Mouse (Mus musculus): ENCODE data around the gene Myo1b. TPM values are rescaled to one million over a fixed set of nuclear protein-coding genes. Genes with fewer than 3 reads are reported as not detected.

Myo1b gene
- polyA plus RNA-seq, 1 experiment from 2014 or later: 117 TPM

DNA sequence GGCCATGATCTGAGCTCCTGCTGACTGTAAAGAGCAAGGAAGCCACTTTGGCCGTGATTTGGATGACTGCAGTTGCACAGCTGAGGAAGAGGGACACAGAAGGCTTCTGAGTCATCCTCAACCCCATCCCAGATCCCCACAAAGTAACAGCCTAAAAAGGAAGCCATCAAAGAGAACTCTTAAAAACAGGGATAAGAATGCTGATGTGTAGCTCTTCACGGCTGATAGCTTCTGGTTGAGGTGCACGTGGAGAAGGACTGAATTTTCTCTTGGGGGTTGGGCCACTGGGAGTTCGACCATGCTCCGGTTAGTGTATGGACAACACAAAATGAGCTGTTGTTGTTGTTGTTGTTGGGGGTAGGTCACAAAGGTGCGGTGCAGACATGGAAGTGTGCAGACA, 181.2 kb downstream of the Myo1b start:
- Histone ChIP-seq H3K27me3 (ENCODE audit: insufficient read depth, low read length) (no peaks in the 10 kb centered on the region), H3K36me3 (ENCODE audit: insufficient read depth) (no peaks in the 10 kb centered on the region), H3K4me2 (no peak overlapping the region), H3K9me3 (ENCODE audit: low read depth, low read length) (no peaks in the 10 kb centered on the region; the same call in 1 of the 2 replicates), H3K9ac (no peak overlapping the region), H3K27ac (ENCODE audit: low read depth) (no peak overlapping the region), H3K4me1 (ENCODE audit: insufficient read depth) (no peaks in the 10 kb centered on the region), H3K4me3 (ENCODE audit: low read depth, low read length) (no peak overlapping the region)
- TF ChIP-seq CTCF (IDR thresholded peaks at IDR 0.05; ENCODE audit: low read depth): no peak
- DNase-seq (no peak), ATAC-seq (ENCODE audit: insufficient read depth) (no peak)
- 81% methylated on average over 6 of the region's 6 CpGs for WGBS

DNA sequence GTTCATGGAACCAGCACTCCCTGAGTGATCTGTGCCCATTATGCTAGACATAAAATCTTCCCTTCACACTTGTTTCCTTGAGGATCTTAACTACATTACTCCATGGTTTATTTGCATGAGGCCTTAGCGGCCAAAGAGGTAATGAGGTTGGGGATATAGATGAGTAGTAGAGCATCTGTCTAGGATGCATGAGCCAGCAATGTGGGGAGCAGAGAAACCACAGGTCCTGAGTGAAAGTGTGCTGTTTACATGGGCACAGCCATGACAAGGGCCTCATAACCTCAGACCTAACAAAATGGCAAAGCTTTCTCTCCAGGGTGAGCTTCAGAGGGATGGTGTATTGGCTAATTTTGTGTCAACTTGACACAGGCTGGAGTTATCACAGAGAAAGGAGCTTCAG, 186.5 kb downstream of the Myo1b start:
- Histone ChIP-seq H3K27me3 (ENCODE audit: insufficient read depth, low read length) (no peaks in the 10 kb centered on the region), H3K9me3 (ENCODE audit: low read depth, low read length) (no peaks in the 10 kb centered on the region; the same call in 1 of the 2 replicates), H3K4me2 (no peak overlapping the region), H3K4me1 (ENCODE audit: insufficient read depth) (no peaks in the 10 kb centered on the region), H3K36me3 (ENCODE audit: insufficient read depth) (no peaks in the 10 kb centered on the region), H3K27ac (ENCODE audit: low read depth) (no peak overlapping the region), H3K4me3 (ENCODE audit: low read depth, low read length) (no peak overlapping the region), H3K9ac (no peak overlapping the region)
- DNase-seq (no peak), ATAC-seq (ENCODE audit: insufficient read depth) (no peak)
- WGBS: 83% methylated on average over 1 of the region's 1 CpGs
- no peak for TF ChIP-seq CTCF (IDR thresholded peaks at IDR 0.05; ENCODE audit: low read depth)

- Histone ChIP-seq H3K27me3 (ENCODE audit: insufficient read depth, low read length) (no peaks in the 10 kb centered on the region), H3K4me1 (ENCODE audit: insufficient read depth) (no peaks in the 10 kb centered on the region), H3K36me3 (ENCODE audit: insufficient read depth) (no peaks in the 10 kb centered on the region), H3K27ac (ENCODE audit: low read depth) (no peak overlapping the region), H3K9me3 (ENCODE audit: low read depth, low read length) (no peaks in the 10 kb centered on the region; the same call in 1 of the 2 replicates), H3K9ac (no peak overlapping the region), H3K4me2 (no peak overlapping the region), H3K4me3 (ENCODE audit: low read depth, low read length) (no peak overlapping the region)
- no peak for TF ChIP-seq CTCF (IDR thresholded peaks at IDR 0.05; ENCODE audit: low read depth)
- WGBS: 71% methylated on average over 4 of the region's 4 CpGs
- DNase-seq: no peak
- no peak for ATAC-seq (ENCODE audit: insufficient read depth)
Measured at GRCm38 (mm10) chr1:51728816-51729215, 187.1 kb downstream of the Myo1b start.

DNA sequence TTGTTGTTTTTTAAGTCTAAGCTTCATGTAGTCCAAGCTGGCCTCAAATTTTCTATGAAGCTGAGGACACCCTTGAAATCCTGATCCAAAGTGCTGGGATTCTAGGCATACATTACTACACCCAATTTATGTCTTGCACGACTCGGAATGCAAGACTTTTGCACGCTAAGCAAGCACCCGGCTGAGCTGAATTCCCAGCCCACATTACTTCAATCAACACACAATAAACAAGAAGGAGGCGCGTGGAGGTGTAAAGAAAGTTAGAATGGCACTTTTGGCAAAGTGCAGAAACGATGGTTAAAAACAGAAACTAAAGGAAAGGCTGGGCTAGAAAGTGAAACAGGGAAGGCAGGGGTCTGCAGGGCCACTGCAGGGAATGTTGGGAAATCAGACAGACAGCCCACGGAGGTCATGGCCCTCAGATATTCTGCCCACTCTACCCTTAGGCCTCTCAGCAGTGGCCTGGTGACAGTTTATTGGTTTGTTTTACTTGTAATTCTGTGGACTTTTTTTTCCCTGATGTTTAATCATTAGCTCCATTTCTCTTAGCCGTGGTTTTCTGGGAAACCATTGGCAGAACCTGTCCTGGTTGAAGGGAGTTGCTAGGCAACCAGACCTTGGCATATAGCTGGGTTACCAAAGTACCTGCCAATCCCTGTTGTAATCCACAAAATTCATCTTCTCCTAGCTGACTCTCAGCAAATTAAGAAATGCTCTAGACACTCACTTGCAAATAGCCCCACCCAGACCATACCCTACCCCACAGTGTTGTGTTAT, 195.8 kb downstream of the Myo1b start:
- WGBS: 42% methylated on average over 9 of the region's 9 CpGs
- H3K4me1 ChIP-seq (ENCODE audit: insufficient read depth): no peaks in the 10 kb centered on the region
- peak overlapping the region; percentile 33 for H3K4me2 ChIP-seq
- H3K27ac ChIP-seq (ENCODE audit: low read depth): no peak overlapping the region
- H3K27me3 ChIP-seq (ENCODE audit: insufficient read depth, low read length): no peaks in the 10 kb centered on the region
- ATAC-seq (ENCODE audit: insufficient read depth) (no peak), DNase-seq (peak; percentile 42)
- H3K9me3 ChIP-seq (ENCODE audit: low read depth, low read length): no peaks in the 10 kb centered on the region
- H3K9ac ChIP-seq: no peak overlapping the region
- TF ChIP-seq CTCF (IDR thresholded peaks at IDR 0.05; ENCODE audit: low read depth): no peak
- no peaks in the 10 kb centered on the region for H3K36me3 ChIP-seq (ENCODE audit: insufficient read depth)
- no peak overlapping the region for H3K4me3 ChIP-seq (ENCODE audit: low read depth, low read length)

GRCm38 (mm10) chr1:51710831-51711230, 205.0 kb downstream of the Myo1b start:
- Histone ChIP-seq H3K27ac (ENCODE audit: low read depth) (no peak overlapping the region), H3K9ac (no peak overlapping the region), H3K9me3 (ENCODE audit: low read depth, low read length) (no peaks in the 10 kb centered on the region), H3K27me3 (ENCODE audit: insufficient read depth, low read length) (no peaks in the 10 kb centered on the region), H3K4me3 (ENCODE audit: low read depth, low read length) (no peak overlapping the region), H3K36me3 (ENCODE audit: insufficient read depth) (no peaks in the 10 kb centered on the region), H3K4me1 (ENCODE audit: insufficient read depth) (no peaks in the 10 kb centered on the region), H3K4me2 (no peak overlapping the region)
- ATAC-seq (ENCODE audit: insufficient read depth) (no peak), DNase-seq (no peak)
- no peak for TF ChIP-seq CTCF (IDR thresholded peaks at IDR 0.05; ENCODE audit: low read depth)
- 71% methylated on average over 2 of the region's 2 CpGs for WGBS

GRCm38 (mm10) chr1:51706106-51706505, 209.8 kb downstream of the Myo1b start:
- DNase-seq (no peak), ATAC-seq (ENCODE audit: insufficient read depth) (no peak)
- no peak overlapping the region for H3K27ac ChIP-seq (ENCODE audit: low read depth)
- no peaks in the 10 kb centered on the region for H3K9me3 ChIP-seq (ENCODE audit: low read depth, low read length)
- TF ChIP-seq CTCF (IDR thresholded peaks at IDR 0.05; ENCODE audit: low read depth): no peak
- H3K4me3 ChIP-seq (ENCODE audit: low read depth, low read length): no peak overlapping the region
- no peaks in the 10 kb centered on the region for H3K27me3 ChIP-seq (ENCODE audit: insufficient read depth, low read length)
- no peak overlapping the region for H3K9ac ChIP-seq
- no peaks in the 10 kb centered on the region for H3K36me3 ChIP-seq (ENCODE audit: insufficient read depth)
- no peak overlapping the region for H3K4me2 ChIP-seq
- H3K4me1 ChIP-seq (ENCODE audit: insufficient read depth): no peaks in the 10 kb centered on the region
- 78% methylated on average over 3 of the region's 3 CpGs for WGBS

- Histone ChIP-seq H3K4me1 (ENCODE audit: insufficient read depth) (no peaks in the 10 kb centered on the region), H3K27me3 (ENCODE audit: insufficient read depth, low read length) (no peaks in the 10 kb centered on the region), H3K9me3 (ENCODE audit: low read depth, low read length) (no peaks in the 10 kb centered on the region), H3K36me3 (ENCODE audit: insufficient read depth) (no peaks in the 10 kb centered on the region), H3K4me3 (ENCODE audit: low read depth, low read length) (no peak overlapping the region), H3K4me2 (no peak overlapping the region), H3K27ac (ENCODE audit: low read depth) (no peak overlapping the region), H3K9ac (no peak overlapping the region)
- 75% methylated on average over 4 of the region's 4 CpGs for WGBS
- no peak for ATAC-seq (ENCODE audit: insufficient read depth)
- no peak for DNase-seq
- TF ChIP-seq CTCF (IDR thresholded peaks at IDR 0.05; ENCODE audit: low read depth): no peak
Measured at GRCm38 (mm10) chr1:51704610-51705009, 211.3 kb downstream of the Myo1b start.

Other genes with a start within 250 kb of the Myo1b start
- gene Stat4, start 71.1 kb upstream of the Myo1b start, polyA plus RNA-seq (2014; fragmentation: Nextera tagmentation; extraction: Ambion mirVana): 3.2 and 4.0 TPM in 2 replicates
- gene Stat1, start 203.4 kb upstream of the Myo1b start, polyA plus RNA-seq (2014; fragmentation: Nextera tagmentation; extraction: Ambion mirVana): 21.4 and 23.5 TPM in 2 replicates